Mouse (Mus musculus): ENCODE measurements around the gene Tspan14. TPM values are rescaled to one million over a fixed set of nuclear protein-coding genes. Genes with fewer than 3 reads are reported as not detected.

Gene Tspan14
- polyA plus RNA-seq (2016; fragmentation: Nextera tagmentation; extraction: Ambion mirVana) = 42.3 and 58.6 TPM in 2 replicates

DNA sequence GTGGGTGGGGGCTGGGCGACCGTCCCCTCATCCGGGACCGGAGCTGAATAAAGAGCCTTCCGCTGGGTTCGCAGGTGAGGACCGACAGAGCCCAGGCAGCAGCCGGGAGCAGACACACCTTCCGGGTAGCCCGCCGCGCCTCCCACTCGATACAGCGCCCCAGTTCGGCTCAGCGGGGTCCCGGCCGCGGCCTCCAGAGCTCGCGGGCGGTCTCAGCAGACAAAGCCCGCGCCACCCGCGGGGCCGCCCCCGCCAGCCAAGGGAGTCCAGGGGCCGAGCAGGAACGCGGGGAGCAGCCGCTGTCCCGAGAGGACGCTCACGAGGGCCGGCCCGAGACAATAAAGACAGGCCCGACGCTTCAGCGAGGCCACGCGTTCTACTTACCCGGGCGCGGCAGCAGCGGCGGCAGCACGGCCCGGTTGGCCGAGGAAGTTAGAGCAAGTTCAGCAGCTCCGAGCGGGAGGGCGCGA is at the start of gene Tspan14:
TSS of gene Tspan14 (minus strand) at position 416 of the 470 bp plus-strand sequence.
- H3K27me3 ChIP-seq (ENCODE audit: insufficient read depth, poor library complexity, severe bottlenecking) = no peaks in the 10 kb centered on the region
- H3K9me3 ChIP-seq = no peaks in the 10 kb centered on the region
- peak within 1 kb of the TSS; percentile 94 for H3K4me3 ChIP-seq
- DNase-seq (ENCODE audit: low spot score) = no peak
- under 1% methylated on average over 54 of the region's 54 CpGs for WGBS
- peaks cover 50% of the 10 kb centered on the region for H3K4me1 ChIP-seq
- peak within 1 kb of the TSS; percentile 96 for H3K27ac ChIP-seq
- no peaks in the 10 kb centered on the region for H3K36me3 ChIP-seq

DNA sequence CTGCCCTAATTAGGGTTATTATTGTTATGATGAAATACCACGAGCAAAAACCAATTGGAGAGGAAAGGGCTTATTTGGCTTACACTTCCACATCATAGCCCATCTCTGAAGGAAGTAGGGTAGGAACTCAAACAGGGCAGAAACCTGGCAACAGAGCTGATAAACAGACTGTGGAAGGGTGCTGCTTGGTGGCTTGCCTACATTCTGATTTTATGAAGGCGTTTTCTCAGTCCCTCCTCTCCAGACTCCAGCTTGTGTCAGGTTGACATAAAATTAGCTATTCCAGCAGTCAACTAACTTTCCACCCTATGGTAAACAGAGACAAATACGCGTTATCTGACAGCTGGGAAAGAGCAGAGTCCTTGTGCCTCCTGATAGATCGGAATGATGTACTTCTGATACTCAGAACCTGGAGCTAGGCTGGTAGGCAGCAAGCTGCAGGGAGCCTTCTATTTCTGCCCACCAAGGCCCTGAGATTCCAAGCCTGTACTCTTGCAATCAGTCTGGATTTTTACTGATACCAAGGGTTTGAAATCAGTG is 48.2 kb upstream of the Tspan14 start:
- Histone ChIP-seq H3K27ac (no peak overlapping the region), H3K27me3 (ENCODE audit: insufficient read depth, poor library complexity, severe bottlenecking) (no peaks in the 10 kb centered on the region)
- WGBS = 59% methylated on average over 5 of the region's 5 CpGs

GRCm38 (mm10) chr14:41013630-41014613 is 47.3 kb upstream of the Tspan14 start, which contains the start of gene Fam213a:
Fam213a (minus strand) TSS chr14:41013788.
- Histone ChIP-seq H3K27ac (peak within 1 kb of the TSS; percentile 89), H3K36me3 (no peaks in the 10 kb centered on the region), H3K4me3 (peak within 1 kb of the TSS; percentile 70), H3K4me1 (peaks cover 39% of the 10 kb centered on the region), H3K27me3 (ENCODE audit: insufficient read depth, poor library complexity, severe bottlenecking) (no peaks in the 10 kb centered on the region), H3K9me3 (no peaks in the 10 kb centered on the region)
- 5% methylated on average over 32 of the region's 32 CpGs for WGBS
- peak; percentile 96 for DNase-seq (ENCODE audit: low spot score)

More for the DNA sequence above, 48.2 kb upstream of the Tspan14 start:
- Histone ChIP-seq H3K9me3 (no peaks in the 10 kb centered on the region), H3K36me3 (no peaks in the 10 kb centered on the region), H3K4me1 (peaks cover 39% of the 10 kb centered on the region), H3K4me3 (no peak overlapping the region)
- no peak for DNase-seq (ENCODE audit: low spot score)

DNA sequence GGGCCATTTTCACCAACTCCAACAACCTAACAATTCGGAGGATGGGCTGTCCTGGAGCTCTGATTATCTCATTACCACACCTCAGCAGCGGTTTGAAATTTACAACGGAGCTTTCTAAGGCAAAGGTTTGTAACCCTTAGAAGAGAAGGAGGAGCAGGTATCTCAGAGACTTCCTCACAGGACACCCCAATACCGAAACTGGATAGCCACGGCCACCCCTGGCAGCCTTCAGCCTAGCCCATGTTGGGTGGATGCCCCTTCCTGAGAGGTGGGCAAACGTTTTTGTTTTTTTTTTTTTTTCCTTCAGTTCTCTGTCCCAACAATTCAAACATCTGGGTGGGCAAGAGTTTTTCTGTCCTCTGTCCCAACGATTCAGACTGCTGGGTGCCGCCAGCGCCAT is 46.5 kb upstream of the Tspan14 start:
- 20% methylated on average over 9 of the region's 9 CpGs for whole genome bisulfite sequencing
- Histone ChIP-seq H3K27me3 (ENCODE audit: insufficient read depth, poor library complexity, severe bottlenecking) (no peaks in the 10 kb centered on the region), H3K36me3 (no peaks in the 10 kb centered on the region), H3K9me3 (no peaks in the 10 kb centered on the region), H3K27ac (peak overlapping the region; percentile 89), H3K4me1 (peaks cover 46% of the 10 kb centered on the region), H3K4me3 (peak overlapping the region; percentile 70)
- DNase-seq (ENCODE audit: low spot score) = peak; percentile 72

GRCm38 (mm10) chr14:41011916-41012315 is 45.3 kb upstream of the Tspan14 start:
- DNase-seq (ENCODE audit: low spot score) = peak; percentile 24
- H3K4me3 ChIP-seq = no peak overlapping the region
- no peak overlapping the region for H3K27ac ChIP-seq
- WGBS = 80% methylated on average over 3 of the region's 3 CpGs
- peaks cover 52% of the 10 kb centered on the region for H3K4me1 ChIP-seq
- no peaks in the 10 kb centered on the region for H3K27me3 ChIP-seq (ENCODE audit: insufficient read depth, poor library complexity, severe bottlenecking)
- no peaks in the 10 kb centered on the region for H3K36me3 ChIP-seq
- no peaks in the 10 kb centered on the region for H3K9me3 ChIP-seq

DNA sequence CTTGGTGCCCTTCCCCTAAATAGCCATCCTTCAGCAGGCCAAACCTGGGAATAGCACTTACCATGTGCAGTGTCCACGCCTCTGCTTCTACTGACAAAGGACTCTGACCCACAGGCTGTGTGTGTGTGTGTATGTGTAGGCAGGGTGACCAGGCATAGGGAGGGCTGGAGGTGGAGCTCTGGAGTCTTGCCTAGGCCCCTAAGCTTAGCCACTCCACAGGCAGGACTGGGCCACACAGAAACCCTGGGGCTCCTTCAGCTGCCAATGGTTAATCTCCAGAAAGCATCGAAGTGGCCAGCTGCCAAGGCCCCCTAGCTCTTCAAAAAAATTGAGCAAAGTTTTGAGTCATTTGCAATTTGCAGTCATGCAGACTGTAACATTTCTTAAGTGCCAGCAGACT is 41.5 kb upstream of the Tspan14 start:
- Histone ChIP-seq H3K27ac (peak overlapping the region; percentile 72), H3K27me3 (ENCODE audit: insufficient read depth, poor library complexity, severe bottlenecking) (no peaks in the 10 kb centered on the region), H3K4me3 (no peak overlapping the region), H3K4me1 (peaks cover 52% of the 10 kb centered on the region), H3K36me3 (no peaks in the 10 kb centered on the region), H3K9me3 (no peaks in the 10 kb centered on the region)
- no peak for DNase-seq (ENCODE audit: low spot score)
- WGBS = 50% methylated on average over 2 of the region's 2 CpGs

DNA sequence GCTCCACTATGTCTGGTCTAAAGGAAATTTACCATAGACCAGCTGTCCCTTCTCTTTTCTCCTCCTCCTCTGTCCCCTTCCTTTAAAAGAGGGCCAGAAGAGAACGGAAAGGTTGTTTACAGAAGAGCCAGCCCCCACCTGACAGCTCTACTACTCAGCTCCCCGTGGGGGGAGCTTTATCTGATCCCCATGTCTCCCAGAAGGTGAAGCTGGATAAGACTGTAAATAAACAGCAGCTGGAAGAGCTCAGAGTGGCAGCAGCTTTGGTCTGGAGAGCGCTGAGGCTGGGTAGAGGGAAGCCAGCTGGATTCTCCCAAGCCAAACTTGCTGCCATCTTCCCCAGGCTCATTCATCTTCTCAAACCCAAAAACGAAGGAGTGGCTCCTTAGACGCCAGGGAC is 41.0 kb upstream of the Tspan14 start:
- peak overlapping the region; percentile 72 for H3K27ac ChIP-seq

DNA sequence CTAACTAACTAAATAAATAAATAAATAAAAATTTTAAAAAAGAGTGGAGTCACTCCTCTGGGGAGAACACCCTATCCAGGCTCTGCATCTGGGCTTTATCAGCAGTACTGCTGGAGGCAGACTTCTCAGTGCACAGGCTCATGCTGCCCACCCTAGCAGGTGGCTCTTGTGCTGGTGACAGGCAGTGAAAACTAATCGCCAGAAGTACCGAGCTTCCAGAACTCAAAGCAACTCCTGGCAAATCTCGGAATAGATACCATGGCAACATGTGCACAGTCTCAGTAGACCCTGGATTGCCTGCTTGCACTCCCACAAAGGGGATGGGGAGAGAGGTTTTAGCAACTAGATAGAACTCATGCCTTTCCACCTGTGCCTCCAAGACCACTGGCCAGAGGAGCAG is 40.3 kb upstream of the Tspan14 start:
- peak overlapping the region; percentile 33; the same call in 1 of the 2 replicates for H3K27ac ChIP-seq

More for the DNA sequence above, 41.0 kb upstream of the Tspan14 start:
- peak; percentile 78 for DNase-seq (ENCODE audit: low spot score)
- Histone ChIP-seq H3K9me3 (no peaks in the 10 kb centered on the region), H3K36me3 (no peaks in the 10 kb centered on the region), H3K4me3 (no peak overlapping the region), H3K27me3 (ENCODE audit: insufficient read depth, poor library complexity, severe bottlenecking) (no peaks in the 10 kb centered on the region), H3K4me1 (peaks cover 50% of the 10 kb centered on the region)
- 11% methylated on average over 5 of the region's 5 CpGs for WGBS

GRCm38 (mm10) chr14:41006263-41006662 is 39.7 kb upstream of the Tspan14 start:
- WGBS = 82% methylated on average over 10 of the region's 10 CpGs
- peaks cover 7% of the 10 kb centered on the region; the same call in 1 of the 2 replicates for H3K36me3 ChIP-seq
- H3K27me3 ChIP-seq (ENCODE audit: insufficient read depth, poor library complexity, severe bottlenecking) = no peaks in the 10 kb centered on the region
- H3K4me1 ChIP-seq = peaks cover 50% of the 10 kb centered on the region
- H3K4me3 ChIP-seq = no peak overlapping the region
- DNase-seq (ENCODE audit: low spot score) = peak; percentile 66
- H3K27ac ChIP-seq = 0 out of 2 replicates have a peak overlapping the region, but pooled peaks have one; percentile 19
- no peaks in the 10 kb centered on the region for H3K9me3 ChIP-seq

More for the DNA sequence above, 40.3 kb upstream of the Tspan14 start:
- Histone ChIP-seq H3K9me3 (no peaks in the 10 kb centered on the region), H3K4me1 (peaks cover 50% of the 10 kb centered on the region), H3K4me3 (no peak overlapping the region), H3K27me3 (ENCODE audit: insufficient read depth, poor library complexity, severe bottlenecking) (no peaks in the 10 kb centered on the region), H3K36me3 (peaks cover under 1% of the 10 kb centered on the region; the same call in 1 of the 2 replicates)
- DNase-seq (ENCODE audit: low spot score) = peak; percentile 82
- WGBS = 21% methylated on average over 3 of the region's 3 CpGs

- H3K36me3 ChIP-seq = peaks cover 12% of the 10 kb centered on the region; the same call in 1 of the 2 replicates
- peak; percentile 71 for DNase-seq (ENCODE audit: low spot score)
- H3K27me3 ChIP-seq (ENCODE audit: insufficient read depth, poor library complexity, severe bottlenecking) = no peaks in the 10 kb centered on the region
- H3K4me1 ChIP-seq = peaks cover 44% of the 10 kb centered on the region
- H3K9me3 ChIP-seq = no peaks in the 10 kb centered on the region
- no peak overlapping the region for H3K4me3 ChIP-seq
- WGBS = 91% methylated on average over 9 of the region's 9 CpGs
- H3K27ac ChIP-seq = no peak overlapping the region
Measured at GRCm38 (mm10) chr14:41005716-41006115, 39.1 kb upstream of the Tspan14 start.

GRCm38 (mm10) chr14:41004201-41005141 is 37.9 kb upstream of the Tspan14 start:
- peak; percentile 75 for DNase-seq (ENCODE audit: low spot score)
- H3K36me3 ChIP-seq = peaks cover 17% of the 10 kb centered on the region; the same call in 1 of the 2 replicates
- H3K9me3 ChIP-seq = no peaks in the 10 kb centered on the region
- H3K4me1 ChIP-seq = peaks cover 38% of the 10 kb centered on the region
- H3K27me3 ChIP-seq (ENCODE audit: insufficient read depth, poor library complexity, severe bottlenecking) = no peaks in the 10 kb centered on the region
- peak overlapping the region; percentile 35 for H3K4me3 ChIP-seq
- H3K27ac ChIP-seq = peak overlapping the region; percentile 83
- 16% methylated on average over 22 of the region's 22 CpGs for WGBS

DNA sequence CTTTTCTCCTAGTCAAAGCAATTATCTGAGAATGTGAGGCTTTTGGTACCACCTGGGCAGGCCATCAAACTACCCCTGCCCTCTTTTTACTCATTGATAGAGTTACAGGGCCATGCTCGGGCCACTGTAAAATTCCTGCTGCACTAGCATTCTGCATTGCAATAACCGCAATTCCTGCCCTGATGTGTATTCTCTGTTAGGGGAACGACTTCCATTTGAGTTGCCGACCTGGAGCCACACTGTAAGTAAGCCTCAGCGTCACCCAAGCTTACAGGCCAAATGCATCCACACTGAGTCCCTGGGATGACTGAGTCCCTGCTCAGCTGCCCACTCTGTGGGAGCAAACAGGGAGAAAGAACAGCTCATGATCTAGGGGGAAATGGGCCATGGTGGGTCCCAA is 35.0 kb upstream of the Tspan14 start:
- WGBS = 77% methylated on average over 5 of the region's 5 CpGs

More for the DNA sequence above, 35.0 kb upstream of the Tspan14 start:
- Histone ChIP-seq H3K36me3 (peaks cover 36% of the 10 kb centered on the region), H3K27ac (no peak overlapping the region), H3K9me3 (no peaks in the 10 kb centered on the region), H3K4me1 (peaks cover 18% of the 10 kb centered on the region), H3K27me3 (ENCODE audit: insufficient read depth, poor library complexity, severe bottlenecking) (no peaks in the 10 kb centered on the region), H3K4me3 (no peak overlapping the region)
- DNase-seq (ENCODE audit: low spot score) = peak; percentile 66

Measured in heart, embryonic 10.5 days (tissue).